Mouse (Mus musculus): ENCODE results near the gene Cyp2d9. TPM values are rescaled to one million over a fixed set of nuclear protein-coding genes. Genes with fewer than 3 reads are reported as not detected.

Gene Cyp2d9
- polyA plus RNA-seq (2015; fragmentation: Nextera tagmentation; extraction: Ambion mirVana) = not detected in 2 replicates

GRCm38 (mm10) chr15:82433137-82433536 lies at the start of gene Cyp2d9:
Cyp2d9 (plus strand) TSS chr15:82433437.

DNA sequence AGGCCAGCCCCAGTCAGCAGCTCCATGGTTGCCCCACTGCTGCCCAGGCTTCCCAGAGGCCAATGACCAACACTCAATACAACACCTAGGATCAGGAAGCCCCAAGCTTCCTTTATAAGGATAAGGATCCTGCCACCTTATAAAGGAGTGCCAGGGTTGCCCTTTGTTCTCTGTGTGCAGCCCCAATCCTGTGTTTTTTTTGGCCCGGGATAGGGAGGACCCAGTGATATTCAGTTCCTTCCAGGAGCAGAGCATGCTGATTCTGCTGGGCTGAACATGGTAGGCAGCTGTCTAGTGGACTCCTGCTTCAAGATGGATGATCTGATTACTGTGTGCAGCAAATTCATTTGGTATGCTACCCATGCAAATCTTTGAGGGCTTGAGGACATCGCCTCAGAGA lies 39.3 kb upstream of the Cyp2d9 start, which contains the start of gene Cyp2d11:
Gene Cyp2d11 (minus strand): TSS at position 101 of the 400 bp plus-strand sequence.

DNA sequence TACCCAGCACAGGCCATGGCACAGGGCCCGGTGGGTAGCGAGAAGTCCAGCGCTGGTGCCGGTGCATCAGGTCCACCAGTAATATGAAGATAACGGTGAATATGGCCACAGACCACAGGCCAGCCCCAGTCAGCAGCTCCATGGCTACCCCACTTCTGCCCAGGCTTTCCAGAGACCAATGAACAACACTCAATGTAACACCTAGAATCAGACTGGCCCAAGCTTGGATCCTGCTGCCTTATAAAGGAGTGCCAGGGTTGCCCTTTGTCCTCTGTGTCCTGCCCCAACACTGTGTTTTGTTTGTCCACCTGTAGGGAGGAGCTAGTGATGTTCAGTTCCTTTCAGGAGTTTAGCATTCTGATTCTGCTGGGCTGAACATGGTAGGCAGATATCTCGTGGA lies 26.3 kb upstream of the Cyp2d9 start, which contains the start of gene Cyp2d10:
Gene Cyp2d10 (minus strand): TSS at position 215 of the 400 bp plus-strand sequence.

Small RNA genes within 50 kb of the gene (microRNA-seq; reads per million reads assigned to microRNA genes)
- not detected for gene Gm25990
- gene Gm27331 = not detected
- not detected for gene Gm27622
- gene Gm27825 = not detected
- gene Mir7684 = not detected

Other genes starting within 250 kb of the Cyp2d9 start
- 18.3 and 22.7 TPM in 2 replicates for gene Shisa8, start 220.6 kb upstream of the Cyp2d9 start, polyA plus RNA-seq (2015; fragmentation: Nextera tagmentation; extraction: Ambion mirVana)
- gene Tnfrsf13c, start 209.1 kb upstream of the Cyp2d9 start, polyA plus RNA-seq (2015; fragmentation: Nextera tagmentation; extraction: Ambion mirVana) = 0.97 and 1.0 TPM in 2 replicates
- 18.2 and 19.0 TPM in 2 replicates for gene Cenpm, start 188.7 kb upstream of the Cyp2d9 start, polyA plus RNA-seq (2015; fragmentation: Nextera tagmentation; extraction: Ambion mirVana)
- 13.7 and 17.9 TPM in 2 replicates for gene 1500009C09Rik, start 181.0 kb upstream of the Cyp2d9 start, polyA plus RNA-seq (2015; fragmentation: Nextera tagmentation; extraction: Ambion mirVana)
- gene Sept3, start 158.5 kb upstream of the Cyp2d9 start, polyA plus RNA-seq (2015; fragmentation: Nextera tagmentation; extraction: Ambion mirVana) = 311 and 334 TPM in 2 replicates
- 0.32 and 0.43 TPM in 2 replicates for gene Wbp2nl, start 134.5 kb upstream of the Cyp2d9 start, polyA plus RNA-seq (2015; fragmentation: Nextera tagmentation; extraction: Ambion mirVana)
- 36.0 and 38.9 TPM in 2 replicates for gene Naga, start 94.5 kb upstream of the Cyp2d9 start, polyA plus RNA-seq (2015; fragmentation: Nextera tagmentation; extraction: Ambion mirVana)
- gene Pheta2, start 94.5 kb upstream of the Cyp2d9 start, polyA plus RNA-seq (2015; fragmentation: Nextera tagmentation; extraction: Ambion mirVana) = 1.4 and 1.5 TPM in 2 replicates
- gene Smdt1, start 94.5 kb upstream of the Cyp2d9 start, polyA plus RNA-seq (2015; fragmentation: Nextera tagmentation; extraction: Ambion mirVana) = 467 TPM in 2 replicates
- 557 and 602 TPM in 2 replicates for gene Ndufa6, start 79.1 kb upstream of the Cyp2d9 start, polyA plus RNA-seq (2015; fragmentation: Nextera tagmentation; extraction: Ambion mirVana)
- 5.4 and 6.0 TPM in 2 replicates for gene Cyp2d22, start 53.2 kb upstream of the Cyp2d9 start, polyA plus RNA-seq (2015; fragmentation: Nextera tagmentation; extraction: Ambion mirVana)
- not detected in 2 replicates for gene Cyp2d11, start 39.4 kb upstream of the Cyp2d9 start, polyA plus RNA-seq (2015; fragmentation: Nextera tagmentation; extraction: Ambion mirVana)
- gene Cyp2d10, start 26.2 kb upstream of the Cyp2d9 start, polyA plus RNA-seq (2015; fragmentation: Nextera tagmentation; extraction: Ambion mirVana) = not detected in 2 replicates
- not detected in 2 replicates for gene Cyp2d12, start 121.6 kb downstream of the Cyp2d9 start, polyA plus RNA-seq (2015; fragmentation: Nextera tagmentation; extraction: Ambion mirVana)
- gene Cyp2d34, start 187.5 kb downstream of the Cyp2d9 start, polyA plus RNA-seq (2015; fragmentation: Nextera tagmentation; extraction: Ambion mirVana) = not detected in 2 replicates